Mouse (Mus musculus): Measurements from ENCODE around the gene Fam72a. TPM values are rescaled to one million over a fixed set of nuclear protein-coding genes. Genes with fewer than 3 reads are reported as not detected.

Fam72a gene
- total RNA-seq, 2 experiments from 2014 or later: 1.4 to 1.5 TPM

DNA sequence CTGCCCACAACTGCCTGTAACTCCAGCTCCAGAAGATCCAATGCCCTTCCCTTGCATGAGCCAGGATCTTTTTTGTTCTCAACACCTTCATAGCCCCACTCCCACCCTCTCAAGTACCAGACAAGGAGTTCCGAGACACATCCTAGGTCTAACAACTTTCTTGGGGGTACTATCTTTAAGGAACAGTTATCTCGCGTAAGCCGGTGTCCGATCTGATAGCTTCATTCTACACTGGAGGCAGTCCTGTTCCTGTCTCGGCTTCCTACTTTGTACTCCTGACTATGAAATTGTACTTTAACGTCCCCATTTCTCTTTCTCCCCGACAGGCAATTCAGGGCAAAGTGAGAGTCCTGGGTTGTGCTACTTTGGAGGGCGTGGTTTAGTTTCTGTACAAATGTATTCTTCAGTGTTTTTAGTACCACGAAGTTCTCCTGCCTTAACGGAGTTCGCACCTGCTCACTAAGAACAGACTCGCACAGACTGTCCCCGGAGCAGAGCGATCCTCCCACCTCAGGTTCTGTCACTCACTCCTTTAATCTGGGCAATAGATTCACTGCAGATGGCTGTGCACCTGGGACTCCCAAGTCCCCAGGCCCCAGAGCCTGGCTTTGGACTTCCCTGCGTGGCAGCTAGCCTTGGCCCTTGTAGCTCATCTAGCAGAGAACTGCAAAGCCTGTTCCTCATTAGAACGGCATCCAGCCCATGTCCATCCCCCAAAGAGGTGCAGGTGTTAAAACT lies 51.4 kb downstream of the Fam72a start:
- no peak for DNase-seq (ENCODE audit: low spot score in 2 of 2)

DNA sequence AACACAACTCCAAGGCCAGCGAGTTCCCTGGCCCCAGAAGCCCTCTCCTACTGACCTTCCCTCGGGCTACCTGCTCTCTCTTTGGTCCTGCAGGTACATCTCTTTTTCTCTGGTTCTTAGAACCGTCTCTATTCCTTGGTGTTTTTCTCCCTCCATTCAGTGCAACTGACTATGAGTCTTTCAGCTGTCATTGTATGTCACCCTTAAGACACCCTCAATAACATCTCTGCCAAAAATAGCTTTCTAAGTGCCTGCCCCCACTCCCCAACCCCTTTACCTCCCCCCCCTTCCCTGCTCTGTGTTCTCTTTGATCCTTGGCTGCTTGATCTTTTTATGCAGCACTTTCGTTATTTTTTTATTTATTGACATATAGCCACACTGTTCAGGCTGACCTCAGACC lies 52.7 kb downstream of the Fam72a start:
- DNase-seq (ENCODE audit: low spot score in 2 of 2): no peak

DNA sequence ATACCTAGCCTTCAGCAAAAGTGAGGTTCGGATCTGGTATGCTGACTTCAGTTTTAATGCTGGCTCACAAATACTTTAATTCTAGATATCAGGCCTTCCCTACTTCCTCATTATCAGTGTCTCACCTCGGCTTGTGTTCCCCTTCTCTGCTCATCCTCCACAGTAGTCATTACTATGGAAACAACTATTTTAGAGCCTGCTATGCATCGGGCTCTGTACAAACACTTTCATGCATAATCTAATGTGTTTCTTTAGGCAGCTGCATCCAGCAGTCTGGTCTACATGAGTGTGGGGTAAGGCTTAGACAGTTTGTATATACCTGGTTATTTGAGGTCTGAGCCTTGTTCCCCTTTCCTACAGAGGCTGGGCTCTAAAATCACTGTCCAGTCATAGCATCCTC lies 55.9 kb downstream of the Fam72a start:
- DNase-seq (ENCODE audit: low spot score in 2 of 2): no peak

DNA sequence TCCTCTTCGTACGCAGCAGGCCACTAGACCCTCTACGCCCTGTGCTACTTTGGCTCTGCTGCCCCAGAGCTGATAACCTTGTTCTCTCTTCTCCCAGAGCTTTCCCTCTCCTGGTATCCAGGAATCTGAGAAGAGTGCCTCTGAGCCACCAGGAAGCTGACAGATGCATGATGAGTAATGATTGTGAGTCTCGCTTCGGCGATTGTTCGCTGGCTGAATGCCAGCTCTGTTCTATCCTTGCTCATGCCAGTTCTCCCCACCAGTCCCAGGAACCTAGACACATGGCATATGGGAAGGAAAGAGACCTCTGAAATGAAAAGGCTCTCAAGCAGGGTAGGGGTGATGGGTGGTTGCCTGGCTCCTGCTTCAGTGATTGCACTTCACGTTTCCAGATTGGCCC lies 59.1 kb downstream of the Fam72a start:
- no peak for DNase-seq (ENCODE audit: low spot score in 2 of 2)

Small RNA genes within 50 kb of the gene (microRNA-seq; reads per million reads assigned to microRNA genes)
- not detected for gene Gm24273

Other genes with a start within 250 kb of the Fam72a start
- 10 to 100 TPM; 19.5 to 20.0 TPM for gene Ikbke, start 248.3 kb upstream of the Fam72a start, total RNA-seq (2021)
- 10 to 100 TPM; 40.3 to 42.2 TPM for gene Srgap2, start 551 bp upstream of the Fam72a start, total RNA-seq (2021)
- gene Avpr1b, start 71.3 kb downstream of the Fam72a start, total RNA-seq (2021): not detected
- 10 to 100 TPM; 15.3 to 32.2 TPM for gene Ctse, start 110.4 kb downstream of the Fam72a start, total RNA-seq (2021)
- 1 to 10 TPM; 4.6 to 5.3 TPM for gene Rab7b, start 160.8 kb downstream of the Fam72a start, total RNA-seq (2021)
- under 1 TPM; 0.51 to 0.73 TPM for gene Slc26a9, start 216.1 kb downstream of the Fam72a start, total RNA-seq (2021)

All from adrenal gland, postnatal 4 days (tissue).